Mouse (Mus musculus): ENCODE measurements at regions not wholly inside any gene's neighbourhood (a gene's known extent, or its start where the extent isn't known, plus 50 kb on each side); places are given as distances from the start of the nearest gene placed in this dataset.

DNA sequence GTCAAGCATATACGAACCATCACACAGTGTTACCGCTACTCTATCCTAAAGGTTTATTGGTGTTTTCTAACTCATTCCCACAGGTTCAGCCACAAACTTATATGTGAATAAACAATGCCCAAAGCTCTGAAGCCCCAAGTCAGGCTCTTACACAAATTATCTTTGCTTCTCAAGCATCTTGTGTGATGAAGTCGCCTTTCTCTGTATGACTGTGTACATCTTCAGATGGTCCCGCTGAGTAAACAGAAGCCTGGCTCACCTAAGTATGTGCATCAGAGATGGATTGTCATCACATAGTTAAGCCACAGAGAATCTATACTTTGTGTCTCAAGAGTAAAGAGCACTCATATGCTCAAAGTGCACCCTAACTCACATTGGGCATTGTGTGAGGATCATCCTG is 462.3 kb upstream of the Adamts16 start:
- Histone ChIP-seq H3K4me1 (ENCODE audit: control insufficient read depth, insufficient read depth) (no peaks in the 10 kb centered on the region), H3K36me3 (replicated peaks; ENCODE audit: control insufficient read depth, insufficient read depth, low read length) (no peaks in the 10 kb centered on the region), H3K4me3 (ENCODE audit: low read depth, low read length) (no peak overlapping the region), H3K9me3 (replicated peaks; ENCODE audit: control insufficient read depth, low read length) (no peaks in the 10 kb centered on the region), H3K9ac (replicated peaks; ENCODE audit: low read depth, low read length) (no peak overlapping the region), H3K27ac (ENCODE audit: low read depth) (no peak overlapping the region), H3K27me3 (ENCODE audit: control insufficient read depth, insufficient read depth, low read length) (no peaks in the 10 kb centered on the region), H3K4me2 (ENCODE audit: low read depth, low read length) (no peak overlapping the region)
- no peak for ATAC-seq (ENCODE audit: insufficient read depth, low read depth)
- TF ChIP-seq CTCF (IDR thresholded peaks at IDR 0.05; ENCODE audit: low read depth) (no peak), EP300 (IDR thresholded peaks at IDR 0.05; ENCODE audit: low read depth) (no peak)
- no peak for DNase-seq (ENCODE audit: low spot score)
- WGBS, result 84% methylated on average over 4 of the region's 4 CpGs

DNA sequence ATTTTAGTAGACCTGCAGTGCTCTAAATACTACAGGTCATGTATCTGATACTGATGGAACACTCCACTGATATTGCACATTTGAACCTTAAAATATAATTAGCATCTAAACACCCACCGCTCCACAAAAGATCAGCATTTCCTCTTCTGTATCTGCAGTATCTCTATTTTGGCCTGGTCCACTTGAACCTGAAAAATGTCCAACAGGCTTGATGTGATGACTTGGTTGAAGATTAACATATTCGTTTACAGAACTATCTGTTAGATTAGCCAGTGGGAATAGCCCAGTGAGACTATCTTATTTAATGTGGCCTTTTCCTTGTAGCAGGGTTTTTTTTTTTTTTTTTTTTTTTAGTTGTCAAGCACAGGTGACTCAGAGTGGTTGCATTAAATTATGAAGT is 434.4 kb upstream of the Adamts16 start:
- TF ChIP-seq EP300 (IDR thresholded peaks at IDR 0.05; ENCODE audit: low read depth) (no peak), CTCF (IDR thresholded peaks at IDR 0.05; ENCODE audit: low read depth) (no peak)
- Histone ChIP-seq H3K4me1 (ENCODE audit: control insufficient read depth, insufficient read depth) (no peaks in the 10 kb centered on the region), H3K9me3 (replicated peaks; ENCODE audit: control insufficient read depth, low read length) (no peaks in the 10 kb centered on the region), H3K27ac (ENCODE audit: low read depth) (no peak overlapping the region), H3K36me3 (replicated peaks; ENCODE audit: control insufficient read depth, insufficient read depth, low read length) (no peaks in the 10 kb centered on the region), H3K4me3 (ENCODE audit: low read depth, low read length) (no peak overlapping the region), H3K4me2 (ENCODE audit: low read depth, low read length) (no peak overlapping the region), H3K27me3 (ENCODE audit: control insufficient read depth, insufficient read depth, low read length) (no peaks in the 10 kb centered on the region), H3K9ac (replicated peaks; ENCODE audit: low read depth, low read length) (no peak overlapping the region)
- 58% methylated on average over 2 of the region's 2 CpGs for WGBS
- no peak for DNase-seq (ENCODE audit: low spot score)
- no peak for ATAC-seq (ENCODE audit: insufficient read depth, low read depth)

DNA sequence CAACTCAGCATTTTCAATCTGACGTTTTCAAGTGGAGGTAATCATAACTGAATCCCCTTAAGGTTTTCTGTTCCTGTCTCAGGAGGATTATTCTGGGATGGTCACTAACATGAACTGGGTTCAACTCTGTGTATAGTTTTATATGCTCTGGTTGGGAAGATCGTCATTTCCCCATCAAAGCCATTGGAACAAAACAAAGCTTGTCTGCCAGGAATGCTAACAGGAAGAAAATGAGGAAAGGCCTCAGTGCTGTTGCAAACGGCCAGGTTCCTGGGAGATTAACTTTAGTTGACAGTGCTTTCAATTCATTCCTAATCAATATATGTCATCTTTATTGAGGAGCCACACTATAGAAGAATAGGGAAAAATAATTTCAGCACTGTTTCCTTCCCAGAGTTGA is 432.5 kb upstream of the Adamts16 start:
- 53% methylated on average over 3 of the region's 3 CpGs for WGBS
- H3K4me2 ChIP-seq (ENCODE audit: low read depth, low read length), result no peak overlapping the region
- no peaks in the 10 kb centered on the region for H3K4me1 ChIP-seq (ENCODE audit: control insufficient read depth, insufficient read depth)
- no peaks in the 10 kb centered on the region for H3K27me3 ChIP-seq (ENCODE audit: control insufficient read depth, insufficient read depth, low read length)
- H3K27ac ChIP-seq (ENCODE audit: low read depth), result no peak overlapping the region
- H3K9me3 ChIP-seq (replicated peaks; ENCODE audit: control insufficient read depth, low read length), result no peaks in the 10 kb centered on the region
- no peak for DNase-seq (ENCODE audit: low spot score)
- H3K9ac ChIP-seq (replicated peaks; ENCODE audit: low read depth, low read length), result no peak overlapping the region
- TF ChIP-seq CTCF (IDR thresholded peaks at IDR 0.05; ENCODE audit: low read depth), result no peak
- no peaks in the 10 kb centered on the region for H3K36me3 ChIP-seq (replicated peaks; ENCODE audit: control insufficient read depth, insufficient read depth, low read length)
- no peak for ATAC-seq (ENCODE audit: insufficient read depth, low read depth)
- no peak overlapping the region for H3K4me3 ChIP-seq (ENCODE audit: low read depth, low read length)

DNA sequence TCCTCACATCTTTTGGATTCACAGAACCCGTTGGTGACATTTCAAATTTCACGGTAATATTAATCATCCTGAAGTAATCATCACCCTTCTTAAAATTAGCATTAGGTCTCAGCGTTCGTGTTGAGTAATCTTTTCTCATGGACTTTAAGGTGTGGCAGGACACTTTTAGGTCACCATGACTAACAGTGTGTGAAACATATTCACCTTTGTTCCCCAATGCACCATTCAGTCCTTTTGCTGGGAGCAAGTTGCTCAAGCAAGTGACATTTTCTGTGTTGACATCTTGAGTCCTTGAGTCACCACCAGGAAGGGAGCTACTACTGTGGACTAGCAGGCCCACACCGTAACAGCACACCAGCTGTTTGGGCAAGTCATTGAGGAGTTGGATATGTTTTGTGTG is 431.9 kb upstream of the Adamts16 start:
- Histone ChIP-seq H3K9me3 (replicated peaks; ENCODE audit: control insufficient read depth, low read length) (no peaks in the 10 kb centered on the region), H3K27ac (ENCODE audit: low read depth) (no peak overlapping the region), H3K4me2 (ENCODE audit: low read depth, low read length) (no peak overlapping the region), H3K36me3 (replicated peaks; ENCODE audit: control insufficient read depth, insufficient read depth, low read length) (no peaks in the 10 kb centered on the region), H3K9ac (replicated peaks; ENCODE audit: low read depth, low read length) (no peak overlapping the region), H3K27me3 (ENCODE audit: control insufficient read depth, insufficient read depth, low read length) (no peaks in the 10 kb centered on the region), H3K4me1 (ENCODE audit: control insufficient read depth, insufficient read depth) (no peaks in the 10 kb centered on the region), H3K4me3 (ENCODE audit: low read depth, low read length) (no peak overlapping the region)
- DNase-seq (ENCODE audit: low spot score) (no peak), ATAC-seq (ENCODE audit: insufficient read depth, low read depth) (no peak)
- TF ChIP-seq CTCF (IDR thresholded peaks at IDR 0.05; ENCODE audit: low read depth) (no peak), EP300 (IDR thresholded peaks at IDR 0.05; ENCODE audit: low read depth) (no peak)
- 86% methylated on average over 5 of the region's 5 CpGs for WGBS

DNA sequence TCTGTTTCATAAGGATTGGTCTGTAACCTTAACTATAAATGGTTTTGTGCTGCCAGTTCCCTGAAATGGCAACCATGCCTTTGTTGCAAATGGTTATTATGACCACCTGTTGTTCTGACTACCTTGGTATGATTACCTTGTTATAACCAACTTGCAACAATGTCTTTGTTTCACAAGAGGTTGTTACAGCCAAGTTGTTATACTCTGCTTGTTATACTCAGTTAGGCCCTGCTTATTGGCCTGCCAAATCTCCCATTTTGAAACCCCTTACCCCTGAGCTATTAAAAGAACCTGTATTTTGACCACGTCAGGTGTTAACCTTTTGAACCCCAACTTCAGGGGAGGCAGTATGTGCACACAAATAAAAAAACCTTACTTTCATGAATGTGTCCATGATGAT is 431.5 kb upstream of the Adamts16 start:
- Histone ChIP-seq H3K27me3 (ENCODE audit: control insufficient read depth, insufficient read depth, low read length) (no peaks in the 10 kb centered on the region), H3K36me3 (replicated peaks; ENCODE audit: control insufficient read depth, insufficient read depth, low read length) (no peaks in the 10 kb centered on the region), H3K4me3 (ENCODE audit: low read depth, low read length) (no peak overlapping the region), H3K27ac (ENCODE audit: low read depth) (no peak overlapping the region), H3K4me2 (ENCODE audit: low read depth, low read length) (no peak overlapping the region), H3K4me1 (ENCODE audit: control insufficient read depth, insufficient read depth) (no peaks in the 10 kb centered on the region), H3K9ac (replicated peaks; ENCODE audit: low read depth, low read length) (no peak overlapping the region), H3K9me3 (replicated peaks; ENCODE audit: control insufficient read depth, low read length) (no peaks in the 10 kb centered on the region)
- ATAC-seq (ENCODE audit: insufficient read depth, low read depth) (no peak), DNase-seq (ENCODE audit: low spot score) (no peak)
- TF ChIP-seq EP300 (IDR thresholded peaks at IDR 0.05; ENCODE audit: low read depth) (no peak), CTCF (IDR thresholded peaks at IDR 0.05; ENCODE audit: low read depth) (no peak)
- 68% methylated on average over 1 of the region's 1 CpGs for WGBS

DNA sequence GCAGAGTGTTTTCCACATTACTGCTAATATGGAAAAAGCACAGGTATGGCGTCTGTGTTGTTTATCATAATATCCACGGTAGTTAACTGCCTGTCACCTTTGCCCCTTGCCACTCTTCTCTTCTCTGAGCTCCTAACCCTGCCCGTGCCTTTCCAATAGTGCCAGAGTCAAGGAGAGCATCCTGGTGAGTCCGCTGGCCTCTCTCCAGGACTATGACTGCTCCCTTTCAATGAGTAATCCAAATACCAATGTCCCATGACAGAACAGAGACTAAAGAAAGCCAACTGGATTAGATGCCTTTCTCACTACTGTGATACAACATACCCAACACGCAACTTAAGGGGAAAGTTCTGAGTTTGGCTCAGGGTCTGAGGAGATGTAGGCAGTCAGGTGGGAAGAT is 430.8 kb upstream of the Adamts16 start:
- Histone ChIP-seq H3K4me1 (ENCODE audit: control insufficient read depth, insufficient read depth) (no peaks in the 10 kb centered on the region), H3K9me3 (replicated peaks; ENCODE audit: control insufficient read depth, low read length) (no peaks in the 10 kb centered on the region), H3K9ac (replicated peaks; ENCODE audit: low read depth, low read length) (no peak overlapping the region), H3K36me3 (replicated peaks; ENCODE audit: control insufficient read depth, insufficient read depth, low read length) (no peaks in the 10 kb centered on the region), H3K4me2 (ENCODE audit: low read depth, low read length) (no peak overlapping the region), H3K27me3 (ENCODE audit: control insufficient read depth, insufficient read depth, low read length) (no peaks in the 10 kb centered on the region), H3K27ac (ENCODE audit: low read depth) (no peak overlapping the region), H3K4me3 (ENCODE audit: low read depth, low read length) (no peak overlapping the region)
- ATAC-seq (ENCODE audit: insufficient read depth, low read depth) (no peak), DNase-seq (ENCODE audit: low spot score) (no peak)
- TF ChIP-seq EP300 (IDR thresholded peaks at IDR 0.05; ENCODE audit: low read depth) (no peak), CTCF (IDR thresholded peaks at IDR 0.05; ENCODE audit: low read depth) (no peak)
- 53% methylated on average over 5 of the region's 5 CpGs for WGBS
